Mouse (Mus musculus) ES-E14 (cell line): ENCODE measurements at regions not wholly inside any gene's neighbourhood (a gene's known extent, or its start where the extent isn't known, plus 50 kb on each side); places are given as distances from the start of the nearest gene placed in this dataset.

Experiments
- DNase-seq: peaks from one replicate; pipeline ENCODE4 v3.0.0-alpha.2; 2013; ENCODE audit warnings: low read depth, low spot score
- H3K27ac ChIP-seq: 2 replicates; pipeline ENCODE4 v1.5.1; 2012; ENCODE audit warnings: low read depth, mild to moderate bottlenecking, low read length, moderate library complexity, mixed read lengths; ENCODE audit not compliant: poor library complexity, insufficient read depth, severe bottlenecking
- H3K36me3 ChIP-seq: 2 replicates; pipeline ENCODE4 v1.6.1; 2012; ENCODE audit warnings: mild to moderate bottlenecking, low read length, moderate library complexity, mixed read lengths; ENCODE audit not compliant: control insufficient read depth, poor library complexity, insufficient read depth, severe bottlenecking
- H3K4me1 ChIP-seq, 2 experiments: fragments of 150-350 bp in 1 of 2; sonication (generic) in 1 of 2; 2 replicates each; pipeline ENCODE4 v1.6.1; 2012; ENCODE audit warnings: low read length in 2 of 2, mild to moderate bottlenecking in 1 of 2, mixed read lengths in 1 of 2; ENCODE audit not compliant: control insufficient read depth in 2 of 2, insufficient read depth in 2 of 2, poor library complexity in 1 of 2
- H3K4me3 ChIP-seq, 2 experiments: fragments of 150-350 bp in 1 of 2; sonication (generic) in 1 of 2; 2 replicates each; pipeline ENCODE4 v1.5.1; 2012; ENCODE audit warnings: low read length in 2 of 2, low read depth in 1 of 2, mild to moderate bottlenecking in 1 of 2, mixed read lengths in 1 of 2; ENCODE audit not compliant: insufficient read depth in 1 of 2, poor library complexity in 1 of 2, severe bottlenecking in 1 of 2
- H3K9ac ChIP-seq: 2 replicates; pipeline ENCODE4 v1.6.1; 2012; ENCODE audit warnings: low read depth, mild to moderate bottlenecking, low read length, mixed read lengths; ENCODE audit not compliant: poor library complexity, insufficient read depth, severe bottlenecking
- H3K9me3 ChIP-seq: fragments of 150-350 bp; sonication (generic); 2 replicates; pipeline ENCODE4 v1.6.1; 2012; ENCODE audit warnings: low read depth, mild to moderate bottlenecking, low read length; ENCODE audit not compliant: control insufficient read depth, insufficient read depth
- CHD2 ChIP-seq: IDR thresholded peaks from 2 replicates; pipeline ENCODE4 v1.6.1; 2014; ENCODE audit warnings: mild to moderate bottlenecking, low read depth, low read length, inconsistent platforms
- HCFC1 ChIP-seq: IDR thresholded peaks from 2 replicates; pipeline ENCODE4 v1.6.1; 2012; ENCODE audit warnings: low read length, inconsistent platforms, borderline replicate concordance; ENCODE audit not compliant: insufficient read depth
- MAFK ChIP-seq: IDR thresholded peaks from 2 replicates; pipeline ENCODE4 v1.6.1; 2014; ENCODE audit warnings: mild to moderate bottlenecking, low read depth, low read length, inconsistent platforms; ENCODE audit not compliant: insufficient read depth
- ZC3H11A ChIP-seq: IDR thresholded peaks from 2 replicates; pipeline ENCODE4 v1.6.1; 2012; ENCODE audit warnings: low read depth, mild to moderate bottlenecking, inconsistent platforms, low read length, borderline replicate concordance
- ZNF384 ChIP-seq: IDR thresholded peaks from 2 replicates; pipeline ENCODE4 v1.6.1; 2012; ENCODE audit warnings: low read depth, low read length, inconsistent platforms
- in situ Hi-C, 2 experiments: fragments of 600-800 bp; cut with MboI; formaldehyde crosslinking; loops; one replicate each; pipeline ENCODE4 v1.15.1; 2025; ENCODE audit warnings: low sequenced_read_pairs in 2 of 2, inconsistent platforms in 1 of 2; ENCODE audit not compliant: unreplicated experiment in 2 of 2

GRCm38 (mm10) chr12:45614074-45614473 is 539.6 kb upstream of the Stxbp6 start:
- Histone ChIP-seq H3K36me3 (no peaks in the 10 kb centered on the region), H3K4me3 (no peak overlapping the region), H3K9me3 (no peaks in the 10 kb centered on the region), H3K4me1 (peaks cover 2 to 3% of the 10 kb centered on the region in 2 experiments), H3K27ac (no peak overlapping the region), H3K9ac (no peak overlapping the region)
- DNase-seq = no peak
- in situ Hi-C loops = no loop called here
- TF ChIP-seq CHD2 (no peak), MAFK (no peak), HCFC1 (no peak), ZC3H11A (no peak), ZNF384 (no peak)

GRCm38 (mm10) chr12:45599443-45599842 is 524.9 kb upstream of the Stxbp6 start:
- TF ChIP-seq ZNF384 = no peak
- no peak for TF ChIP-seq CHD2
- no peak overlapping the region for H3K4me3 ChIP-seq
- H3K36me3 ChIP-seq = no peaks in the 10 kb centered on the region
- no peak overlapping the region for H3K9ac ChIP-seq
- no peaks in the 10 kb centered on the region for H3K4me1 ChIP-seq
- H3K27ac ChIP-seq = no peak overlapping the region
- DNase-seq = no peak
- no peaks in the 10 kb centered on the region for H3K9me3 ChIP-seq
- in situ Hi-C loops = no loop called here

- in situ Hi-C loops = no loop called here
- DNase-seq = no peak
- TF ChIP-seq ZNF384 (no peak), CHD2 (no peak), HCFC1 (no peak), MAFK (no peak), ZC3H11A (no peak)
- H3K4me3 ChIP-seq = no peak overlapping the region
- no peaks in the 10 kb centered on the region for H3K4me1 ChIP-seq
- no peaks in the 10 kb centered on the region for H3K36me3 ChIP-seq
- H3K9me3 ChIP-seq = no peaks in the 10 kb centered on the region
- H3K27ac ChIP-seq = no peak overlapping the region
- H3K9ac ChIP-seq = no peak overlapping the region
Measured at GRCm38 (mm10) chr12:45597904-45598570, 523.5 kb upstream of the Stxbp6 start.

GRCm38 (mm10) chr12:45594689-45595088 is 520.2 kb upstream of the Stxbp6 start:
- in situ Hi-C loops = no loop called here
- H3K27ac ChIP-seq = no peak overlapping the region
- H3K4me1 ChIP-seq = no peaks in the 10 kb centered on the region
- H3K36me3 ChIP-seq = no peaks in the 10 kb centered on the region
- no peaks in the 10 kb centered on the region for H3K9me3 ChIP-seq
- no peak overlapping the region for H3K4me3 ChIP-seq
- no peak overlapping the region for H3K9ac ChIP-seq
- no peak for TF ChIP-seq ZC3H11A
- TF ChIP-seq ZNF384 = no peak
- no peak for TF ChIP-seq MAFK
- TF ChIP-seq CHD2 = no peak
- no peak for TF ChIP-seq HCFC1
- DNase-seq = no peak

- H3K4me3 ChIP-seq = no peak overlapping the region
- no peaks in the 10 kb centered on the region for H3K4me1 ChIP-seq
- in situ Hi-C loops = no loop called here
- no peaks in the 10 kb centered on the region for H3K9me3 ChIP-seq
- no peak overlapping the region for H3K9ac ChIP-seq
- no peak for DNase-seq
- H3K36me3 ChIP-seq = no peaks in the 10 kb centered on the region
- H3K27ac ChIP-seq = no peak overlapping the region
- TF ChIP-seq MAFK (no peak), ZNF384 (no peak)
Measured at GRCm38 (mm10) chr12:45590191-45590590, 515.7 kb upstream of the Stxbp6 start.
